Mouse (Mus musculus) layer of hippocampus, adult 2 months (tissue): ENCODE measurements around the gene Serpinb6a. TPM values are rescaled to one million over a fixed set of nuclear protein-coding genes. Genes with fewer than 3 reads are reported as not detected.

Experiments used
- DNase-seq, 2 experiments: peaks; one replicate each; pipeline ENCODE4 v3.0.0; 2022; ENCODE audit warnings: low spot score in 2 of 2
- H3K27ac ChIP-seq: fragments of 200-600 bp; 2 replicates; pipeline ENCODE4 v1.8.1; 2022
- H3K4me3 ChIP-seq: fragments of 200-600 bp; 2 replicates; pipeline ENCODE4 v1.8.1; 2022; ENCODE audit warnings: mild to moderate bottlenecking
- CTCF ChIP-seq: fragments of 200-600 bp; conservative IDR thresholded peaks from 2 replicates; pipeline ENCODE4 v1.8.1; 2022; ENCODE audit warnings: antibody characterized with exemption, mild to moderate bottlenecking, moderate library complexity
- total RNA-seq, 2 experiments: library from RNA; stranded (reverse); gene quantifications; 2 replicates each; pipeline ENCODE4 v1.2.3; 2021

Gene Serpinb6a
- total RNA-seq, 2 experiments from 2014 or later: 44.5 to 46.0 TPM

DNA sequence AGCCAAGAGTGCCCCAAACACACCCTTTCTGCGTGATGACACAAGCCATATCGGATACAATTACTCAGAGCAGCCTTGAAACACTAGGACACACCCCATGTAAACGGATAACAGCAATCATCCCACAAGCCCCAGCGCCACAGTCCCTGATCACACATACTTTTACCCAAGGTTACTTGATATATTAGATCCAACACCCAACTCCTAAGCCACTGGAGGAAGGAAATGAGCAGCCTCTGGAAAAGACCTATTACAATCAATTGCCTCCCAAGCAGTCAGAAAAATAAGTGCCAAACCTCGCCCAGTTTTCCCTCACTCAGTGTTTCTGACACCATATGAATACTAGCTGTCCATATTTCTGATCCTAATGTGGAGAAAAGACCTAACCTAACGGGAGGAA, 67.9 kb downstream of the Serpinb6a start:
- Histone ChIP-seq H3K4me3 (peak overlapping the region; percentile 82), H3K27ac (no peak overlapping the region; the same call in 1 of the 2 replicates)
- no peak for DNase-seq
- no peak for TF ChIP-seq CTCF

GRCm38 (mm10) chr13:33930912-33931311, 71.7 kb downstream of the Serpinb6a start:
- no peak for TF ChIP-seq CTCF
- Histone ChIP-seq H3K27ac (no peak overlapping the region), H3K4me3 (no peak overlapping the region)
- DNase-seq: no peak

DNA sequence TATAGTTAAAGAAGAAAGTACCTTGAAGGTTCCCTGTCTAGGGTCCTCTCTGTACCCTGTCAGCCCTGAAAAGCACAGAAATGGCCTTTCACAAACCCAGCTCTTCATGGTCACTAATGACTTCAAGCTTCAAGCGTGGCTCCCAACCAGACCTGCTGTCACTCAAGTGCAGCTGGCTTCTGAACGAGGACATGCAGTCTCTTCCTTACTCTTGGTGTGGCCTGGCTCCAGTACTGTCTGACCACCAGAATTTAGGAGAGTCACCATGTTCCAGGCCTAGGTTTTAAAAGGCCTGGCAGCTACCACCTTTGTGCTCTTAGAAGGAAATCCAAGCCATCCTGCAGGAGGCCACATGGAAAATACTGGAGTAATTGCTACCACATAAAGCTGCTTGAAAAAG, 72.3 kb downstream of the Serpinb6a start:
- Histone ChIP-seq H3K27ac (no peak overlapping the region), H3K4me3 (no peak overlapping the region)
- no peak for TF ChIP-seq CTCF
- DNase-seq: no peak

GRCm38 (mm10) chr13:33921699-33922098, 80.9 kb downstream of the Serpinb6a start:
- H3K4me3 ChIP-seq: no peak overlapping the region
- TF ChIP-seq CTCF: no peak
- no peak overlapping the region for H3K27ac ChIP-seq
- DNase-seq: no peak

- no peak overlapping the region for H3K27ac ChIP-seq
- no peak overlapping the region for H3K4me3 ChIP-seq
- TF ChIP-seq CTCF: no peak
- no peak for DNase-seq
Observed at GRCm38 (mm10) chr13:33921041-33921440, 81.6 kb downstream of the Serpinb6a start.

DNA sequence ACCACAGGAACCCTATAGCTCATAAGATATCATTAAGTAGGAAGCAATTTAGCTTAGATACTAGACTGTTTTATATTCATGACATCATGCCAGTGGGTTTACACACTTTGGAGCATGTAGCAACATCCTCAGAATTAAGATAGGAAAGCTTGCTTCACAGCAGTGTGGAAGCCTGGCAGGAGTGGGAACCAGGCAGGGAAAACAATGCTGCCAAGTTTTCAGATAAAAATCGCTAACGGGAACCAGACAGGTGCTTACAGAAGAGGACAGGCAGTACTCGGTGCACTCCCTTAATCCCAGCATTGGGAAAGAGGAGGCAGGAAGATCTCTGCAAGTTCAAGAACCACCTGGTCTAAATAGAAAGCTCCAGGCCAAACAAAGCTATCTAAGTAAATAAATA, 95.8 kb downstream of the Serpinb6a start:
- H3K4me3 ChIP-seq: no peak overlapping the region
- H3K27ac ChIP-seq: no peak overlapping the region
- DNase-seq: no peak
- no peak for TF ChIP-seq CTCF

DNA sequence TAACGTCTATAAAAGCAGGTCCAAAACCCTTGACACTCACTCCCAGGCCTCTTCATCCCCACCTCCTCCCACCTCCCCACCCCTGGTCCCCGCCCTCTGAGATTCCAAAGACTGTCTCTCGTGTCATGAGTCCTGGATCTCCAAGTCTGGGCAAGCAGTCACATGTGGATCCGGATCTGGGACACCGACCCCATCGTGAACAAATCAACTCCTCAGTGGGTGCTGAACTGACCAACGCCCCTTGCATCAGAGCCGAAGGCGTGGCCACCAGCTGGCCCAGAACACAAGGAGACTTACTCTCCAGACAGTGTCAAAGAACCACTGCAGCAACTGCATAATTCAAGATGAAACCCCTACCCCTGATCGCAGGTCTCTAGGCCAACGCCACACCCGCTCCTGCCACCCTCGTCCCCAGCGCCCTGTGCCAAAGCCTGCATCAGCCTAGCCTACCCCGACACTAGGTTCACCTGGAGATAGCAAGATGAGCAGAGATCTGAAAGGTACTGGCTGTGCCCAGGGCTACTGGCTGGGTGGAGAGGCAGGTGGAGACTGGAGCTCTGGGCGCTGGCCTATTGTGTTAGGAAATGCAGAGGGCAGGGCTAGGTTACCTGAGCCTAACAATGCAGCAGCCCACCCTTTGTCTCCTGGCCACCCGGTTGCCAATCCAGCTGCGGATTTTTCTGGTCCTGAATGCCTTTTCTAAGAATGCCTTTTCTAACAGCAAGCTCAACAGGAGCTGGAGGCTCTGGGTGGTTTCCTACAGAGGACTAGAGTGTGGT, 97.2 kb downstream of the Serpinb6a start, which contains the start of gene Serpinb6c:
TSS of gene Serpinb6c (minus strand) at position 533 of the 779 bp plus-strand sequence.
- no peak within 1 kb of the TSS for H3K4me3 ChIP-seq
- DNase-seq: no peak

DNA sequence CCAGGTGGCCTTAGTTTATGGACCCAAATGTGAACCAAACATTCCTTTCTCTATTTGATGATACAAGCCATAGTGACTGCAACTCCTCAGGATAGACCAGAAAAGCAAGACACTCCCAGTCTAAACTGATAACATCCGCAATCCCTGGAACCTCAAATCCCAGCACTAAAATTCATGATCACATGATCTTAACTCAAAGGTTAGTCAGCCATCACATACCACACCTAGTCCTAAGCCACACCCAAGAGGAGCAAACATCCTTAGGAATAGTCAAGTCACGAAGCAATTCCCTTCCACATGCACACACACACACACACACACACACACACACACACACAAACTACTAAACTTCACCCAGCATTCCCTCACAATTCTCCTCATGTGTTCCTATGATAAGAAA, 99.3 kb downstream of the Serpinb6a start:
- no peak for DNase-seq
- TF ChIP-seq CTCF: no peak
- Histone ChIP-seq H3K27ac (no peak overlapping the region), H3K4me3 (no peak overlapping the region)

More for the DNA sequence above, 97.2 kb downstream of the Serpinb6a start, which contains the start of gene Serpinb6c:
- H3K27ac ChIP-seq: no peak within 1 kb of the TSS
- no peak for TF ChIP-seq CTCF

- Histone ChIP-seq H3K27ac (no peak overlapping the region), H3K4me3 (no peak overlapping the region)
- peak in 1 of 2 experiments; percentile 31 for DNase-seq
- peak; percentile 76 for TF ChIP-seq CTCF
Observed at GRCm38 (mm10) chr13:33894207-33894606, 108.4 kb downstream of the Serpinb6a start.

Other genes with a start within 250 kb of the Serpinb6a start
- not detected for gene Serpinb6e, start 159.4 kb downstream of the Serpinb6a start, total RNA-seq
- gene Serpinb6c, start 97.1 kb downstream of the Serpinb6a start, total RNA-seq: under 1 TPM; 0.59 to 0.97 TPM
- gene Nqo2, start 38.1 kb downstream of the Serpinb6a start, total RNA-seq: 1 to 10 TPM; 7.5 to 9.1 TPM
- 1 to 10 TPM; 6.9 to 7.3 TPM for gene Ripk1, start 431 bp downstream of the Serpinb6a start, total RNA-seq
- gene Bphl, start 34.8 kb upstream of the Serpinb6a start, total RNA-seq: 10 to 100 TPM; 50.8 to 51.9 TPM
- 1,000 to 10,000 TPM in 1 of 2 experiments, 100 to 1,000 TPM in 1; 962 to 1,047 TPM for gene Tubb2a, start 75.2 kb upstream of the Serpinb6a start, total RNA-seq
- 100 to 1,000 TPM; 227 to 233 TPM for gene Tubb2b, start 127.7 kb upstream of the Serpinb6a start, total RNA-seq
- 10 to 100 TPM; 23.7 to 23.9 TPM for gene Psmg4, start 160.2 kb upstream of the Serpinb6a start, total RNA-seq